Mouse (Mus musculus): Measurements from ENCODE around the gene Acer1.
"Not testable (repeated sequence)": the region's sequence is repeated elsewhere in the genome, so short reads cannot be mapped to it uniquely, and the experiment has no call there.

Acer1 gene

GRCm38 (mm10) chr17:56954871-56955270 is 27.1 kb downstream of the Acer1 start:
- in situ Hi-C loops (cut with MboI; ENCODE audit: low sequenced_read_pairs): no loop called here

DNA sequence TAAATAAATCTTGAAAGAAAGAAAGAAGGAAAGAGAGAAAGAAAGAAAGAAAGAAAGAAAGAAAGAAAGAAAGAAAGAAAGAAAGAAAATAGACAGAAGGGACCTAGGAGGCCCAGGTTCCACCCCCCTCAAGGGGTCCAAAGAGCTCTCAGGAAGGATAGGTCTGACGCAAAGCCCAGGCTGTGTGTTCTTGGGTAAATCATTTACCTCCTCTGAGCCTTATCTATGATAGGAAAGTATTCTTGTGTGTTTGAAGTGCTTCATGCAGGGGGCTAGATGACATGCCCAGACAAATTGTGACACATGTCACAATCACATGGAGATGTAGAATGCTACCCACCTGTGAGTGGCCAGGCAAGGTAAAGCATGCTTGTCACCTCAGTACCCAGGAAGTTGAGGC is 29.3 kb downstream of the Acer1 start:
- in situ Hi-C loops (cut with MboI; ENCODE audit: low sequenced_read_pairs): no loop called here

- in situ Hi-C loops (cut with MboI; ENCODE audit: low sequenced_read_pairs): no loop called here
These were observed 31.0 kb downstream of the Acer1 start for GRCm38 (mm10) chr17:56950915-56951314.

- in situ Hi-C loops (cut with MboI; ENCODE audit: low sequenced_read_pairs): no loop called here
These were observed 43.2 kb downstream of the Acer1 start for GRCm38 (mm10) chr17:56938751-56939150.

GRCm38 (mm10) chr17:56936731-56937130 is 45.2 kb downstream of the Acer1 start:
- in situ Hi-C loops (cut with MboI; ENCODE audit: low sequenced_read_pairs): no loop called here

DNA sequence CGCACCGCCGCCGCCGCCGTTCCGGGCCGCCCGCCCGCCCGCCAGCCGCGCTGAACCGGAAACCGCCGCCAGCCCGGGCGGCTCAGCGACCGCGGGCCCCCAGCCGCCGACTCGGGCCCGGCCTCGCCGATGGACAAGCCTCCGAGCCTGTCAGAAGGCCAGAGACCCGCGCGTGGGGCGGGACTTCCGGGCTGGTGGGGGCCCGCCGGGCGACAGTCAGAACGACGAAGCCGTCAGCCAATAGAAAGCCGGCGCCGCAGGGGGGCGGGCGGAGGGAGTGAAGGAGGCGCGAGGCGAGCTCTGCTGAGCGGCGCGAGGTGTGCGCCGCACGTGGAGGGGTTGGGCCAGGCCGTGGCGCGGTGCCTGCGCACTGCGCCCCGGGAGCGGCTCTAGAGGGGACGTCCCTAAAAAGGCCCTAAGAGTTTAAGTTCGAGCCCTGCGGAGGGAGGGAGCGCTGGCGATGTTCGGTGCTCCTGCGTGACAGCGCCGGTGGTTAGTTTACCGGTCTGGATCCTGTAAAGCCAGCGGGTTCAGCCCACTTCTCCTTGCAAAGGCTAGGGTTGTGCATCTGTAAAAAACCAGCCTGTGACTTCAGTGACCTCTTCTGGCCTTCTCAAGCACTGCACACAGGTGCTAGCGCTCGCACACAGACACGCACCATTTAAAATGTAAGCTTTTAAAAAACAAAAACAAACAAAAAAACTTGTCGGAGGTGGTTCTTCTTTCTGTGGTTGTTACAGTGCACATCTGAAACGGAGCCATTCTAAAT is 46.4 kb downstream of the Acer1 start, which contains the start of gene Mllt1:
Mllt1 (minus strand) TSS at position 53 of the 769 bp plus-strand sequence.
- in situ Hi-C loops (cut with MboI; ENCODE audit: low sequenced_read_pairs): no loop called here

DNA sequence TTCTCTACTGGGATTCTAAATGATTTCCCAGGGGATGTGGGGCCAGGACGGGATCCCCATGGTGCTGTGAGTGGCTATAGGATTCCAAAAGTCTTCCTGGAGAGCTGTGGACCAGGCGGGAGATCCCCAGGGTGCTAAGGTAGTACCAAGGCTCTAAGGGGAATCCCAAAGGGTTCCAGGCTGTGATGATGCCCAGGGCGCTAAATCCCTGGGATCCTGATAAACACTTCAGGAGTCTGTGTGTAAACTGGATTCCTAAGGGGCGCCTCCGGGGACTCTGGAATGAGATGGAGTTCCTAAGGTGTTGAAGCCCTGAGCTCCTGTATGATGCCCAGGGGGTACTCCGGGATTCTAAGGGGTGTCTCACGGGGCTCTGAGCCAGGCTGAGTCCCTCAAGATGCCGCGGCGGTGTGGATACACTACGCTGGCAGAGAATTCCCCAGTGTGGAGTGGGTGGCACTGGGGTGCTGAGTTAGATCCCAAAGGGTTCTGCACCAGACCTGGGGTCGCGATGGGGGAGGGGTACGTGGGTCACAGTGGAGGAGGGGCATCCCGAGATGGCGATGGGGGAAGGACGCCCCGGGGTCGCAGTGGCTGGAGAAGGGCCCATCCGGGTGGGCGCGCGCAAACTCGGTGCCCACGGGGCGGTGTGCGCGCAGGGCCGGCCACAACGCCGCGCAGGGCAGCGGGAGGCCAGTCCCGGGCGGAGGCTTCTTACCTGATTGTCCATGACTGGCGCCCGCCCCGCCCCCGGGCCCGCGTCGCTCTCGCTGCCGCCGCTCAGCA is 47.2 kb downstream of the Acer1 start:
- in situ Hi-C loops (cut with MboI; ENCODE audit: low sequenced_read_pairs): no loop called here

- in situ Hi-C loops (cut with MboI; ENCODE audit: low sequenced_read_pairs): no loop called here
These were observed 48.5 kb downstream of the Acer1 start for GRCm38 (mm10) chr17:56933395-56933794.

DNA sequence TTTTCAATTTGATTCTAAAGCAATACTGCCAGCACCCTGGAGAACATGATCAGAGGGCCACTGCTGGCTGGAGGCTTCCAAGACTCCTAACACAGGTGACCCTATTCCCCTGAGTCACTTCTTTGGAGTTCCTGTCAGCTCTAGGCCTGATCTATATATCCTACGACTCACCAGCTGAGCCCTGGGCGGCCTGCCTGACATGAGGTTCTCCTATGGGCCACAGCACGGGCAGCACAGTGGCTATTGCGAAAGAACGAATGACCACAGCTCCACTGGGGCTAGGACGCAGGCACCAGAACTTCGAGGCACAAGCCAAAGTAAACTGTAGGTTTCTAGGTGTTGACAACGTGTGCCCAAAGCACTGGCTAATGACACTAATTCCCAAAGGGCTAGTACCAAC is 51.9 kb downstream of the Acer1 start:
- in situ Hi-C loops (cut with MboI; ENCODE audit: low sequenced_read_pairs): no loop called here

GRCm38 (mm10) chr17:56929530-56929929 is 52.4 kb downstream of the Acer1 start:
- in situ Hi-C loops (cut with MboI; ENCODE audit: low sequenced_read_pairs): no loop called here

GRCm38 (mm10) chr17:56929101-56929500 is 52.8 kb downstream of the Acer1 start:
- in situ Hi-C loops (cut with MboI; ENCODE audit: low sequenced_read_pairs): no loop called here

GRCm38 (mm10) chr17:56925998-56926397 is 55.9 kb downstream of the Acer1 start:
- in situ Hi-C loops (cut with MboI; ENCODE audit: low sequenced_read_pairs): no loop called here

DNA sequence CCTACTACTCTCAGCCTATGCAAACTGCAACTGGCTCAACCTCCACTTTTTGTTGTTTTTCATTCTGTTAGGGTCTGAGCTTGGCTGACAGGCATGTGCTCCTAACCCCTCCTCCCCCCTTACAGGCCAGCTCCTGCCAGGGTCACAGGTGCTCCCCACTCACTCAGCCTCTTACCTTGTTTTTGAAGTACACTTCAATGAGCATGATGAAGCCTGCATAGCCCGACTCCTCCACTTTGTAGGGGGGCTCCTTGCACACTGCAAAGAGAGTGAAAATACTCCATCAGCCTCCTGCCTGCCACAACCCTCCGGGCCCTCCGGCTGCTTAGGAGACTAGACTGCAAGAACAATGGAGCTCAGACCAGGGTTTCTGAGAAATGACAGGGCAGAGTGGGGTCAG is 62.2 kb downstream of the Acer1 start:
- in situ Hi-C loops (cut with MboI; ENCODE audit: low sequenced_read_pairs): no loop called here

DNA sequence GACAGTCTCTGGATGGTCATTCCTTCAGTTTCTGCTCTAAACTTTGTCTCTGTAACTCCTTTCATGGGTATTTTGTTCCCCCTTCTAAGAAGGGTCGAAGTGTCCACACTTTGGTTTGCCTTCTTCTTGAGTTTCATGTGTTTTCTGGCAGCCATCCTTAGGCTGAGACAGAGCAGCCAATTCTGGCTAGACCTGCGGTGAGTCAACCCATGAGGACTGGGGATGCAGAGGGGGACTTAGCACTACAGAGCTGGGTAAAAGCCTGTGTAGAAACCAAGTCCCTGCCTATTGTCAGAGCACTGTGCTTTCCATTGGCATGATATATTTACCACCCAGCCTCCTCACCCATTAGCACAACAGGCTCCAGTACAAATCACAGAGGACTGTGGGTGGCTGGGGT is 64.8 kb downstream of the Acer1 start:
- in situ Hi-C loops (cut with MboI; ENCODE audit: low sequenced_read_pairs): no loop called here

GRCm38 (mm10) chr17:56913444-56913843 is 68.5 kb downstream of the Acer1 start:
- in situ Hi-C loops (cut with MboI; ENCODE audit: low sequenced_read_pairs): no loop called here

GRCm38 (mm10) chr17:56913023-56913422 is 68.9 kb downstream of the Acer1 start:
- in situ Hi-C loops (cut with MboI; ENCODE audit: low sequenced_read_pairs): no loop called here

GRCm38 (mm10) chr17:56909764-56910163 is 72.2 kb downstream of the Acer1 start:
- in situ Hi-C loops (cut with MboI; ENCODE audit: low sequenced_read_pairs): not testable (repeated sequence)

DNA sequence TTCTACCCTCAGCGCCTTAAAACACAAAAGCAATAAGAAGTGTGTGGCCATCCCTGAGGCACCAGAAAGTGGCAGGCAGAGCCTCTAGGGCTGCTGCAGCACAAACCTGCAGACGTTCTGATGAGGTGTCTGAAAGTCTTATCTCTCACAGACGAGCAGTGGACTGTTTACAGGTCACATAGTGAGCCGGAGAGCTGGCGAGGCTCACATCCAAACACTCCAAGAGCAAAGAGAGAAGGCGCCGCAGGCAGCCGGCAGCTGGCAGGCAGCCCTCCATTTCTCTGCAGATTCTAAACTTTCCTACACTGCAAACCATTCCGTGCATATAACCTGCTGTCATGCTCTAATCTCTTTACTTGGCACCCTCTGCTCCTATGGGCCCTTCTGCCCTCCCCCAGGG is 74.0 kb downstream of the Acer1 start:
- in situ Hi-C loops (cut with MboI; ENCODE audit: low sequenced_read_pairs): no loop called here

- in situ Hi-C loops (cut with MboI; ENCODE audit: low sequenced_read_pairs): no loop called here
These were observed 74.8 kb downstream of the Acer1 start for GRCm38 (mm10) chr17:56907096-56907495.

- in situ Hi-C loops (cut with MboI; ENCODE audit: low sequenced_read_pairs): no loop called here
These were observed 75.8 kb downstream of the Acer1 start for GRCm38 (mm10) chr17:56906166-56906565.

Data from CH12F3 (cell line).